Mouse (Mus musculus) liver, adult 2 months (tissue): Measurements from ENCODE around the gene Rnaseh2b. TPM values are rescaled to one million over a fixed set of nuclear protein-coding genes. Genes with fewer than 3 reads are reported as not detected.

Experiments
- DNase-seq: peaks from one replicate; pipeline ENCODE4 v3.0.0-alpha.2; 2011; ENCODE audit warnings: low read depth, low spot score; ENCODE audit errors: extremely low read depth
- H3K27ac ChIP-seq: fragments of 200-500 bp; replicated peaks from 2 replicates; pipeline ENCODE4 v1.5.1; 2012; ENCODE audit warnings: low read depth, mild to moderate bottlenecking, control low read depth, inconsistent platforms, low read length; ENCODE audit not compliant: insufficient read depth
- H3K27me3 ChIP-seq: fragments of 200-500 bp; 2 replicates; pipeline ENCODE4 v1.6.1; 2012; ENCODE audit warnings: mild to moderate bottlenecking, moderate library complexity, low read length, inconsistent platforms; ENCODE audit not compliant: control insufficient read depth, insufficient read depth
- H3K36me3 ChIP-seq: fragments of 200-500 bp; 2 replicates; pipeline ENCODE4 v1.6.1; 2012; ENCODE audit warnings: low read length, inconsistent platforms; ENCODE audit not compliant: control insufficient read depth, insufficient read depth
- H3K4me1 ChIP-seq: fragments of 200-500 bp; 2 replicates; pipeline ENCODE4 v1.6.1; 2011; ENCODE audit warnings: low read length; ENCODE audit not compliant: control insufficient read depth, insufficient read depth
- H3K4me3 ChIP-seq: fragments of 200-500 bp; 2 replicates; pipeline ENCODE4 v1.5.1; 2011; ENCODE audit warnings: low read depth, mild to moderate bottlenecking, control low read depth, low read length, moderate library complexity; ENCODE audit not compliant: insufficient read depth
- H3K79me2 ChIP-seq: fragments of 200-500 bp; 2 replicates; pipeline ENCODE4 v1.6.1; 2012; ENCODE audit warnings: inconsistent platforms, mild to moderate bottlenecking, low read length, moderate library complexity; ENCODE audit not compliant: control insufficient read depth, insufficient read depth
- H3K9ac ChIP-seq: fragments of 200-500 bp; 2 replicates; pipeline ENCODE4 v1.6.1; 2012; ENCODE audit warnings: low read depth, mild to moderate bottlenecking, control low read depth, inconsistent platforms, low read length
- CTCF ChIP-seq: fragments of 200-500 bp; IDR thresholded peaks from 2 replicates; pipeline ENCODE4 v1.5.1; 2011; ENCODE audit warnings: low read depth, low read length, control low read depth
- POLR2A ChIP-seq: fragments of 200-500 bp; IDR thresholded peaks from 2 replicates; pipeline ENCODE4 v1.6.1; 2011; ENCODE audit warnings: low read length, control low read depth; ENCODE audit not compliant: insufficient read depth; ENCODE audit errors: extremely low read depth
- WGBS: fragments of 180-500 bp; shearing (Covaris S2); methylation state at CpG from one replicate; pipeline ENCODE4 v1.1.7; 2018; 5-methylcytosine and 5-hydroxymethylcytosine counted together
- polyA plus RNA-seq: library from polyadenylated mRNA; depleted of rRNA; stranded (reverse); fragments of >200 nt; gene quantifications from 2 replicates; pipeline ENCODE4 v1.2.3, GENCODE M21; 2012
- total RNA-seq: library from RNA; depleted of rRNA; stranded (reverse); fragments of >200 nt; gene quantifications from 2 replicates; pipeline ENCODE4 v1.2.3, GENCODE M21; 2014

Rnaseh2b gene
- total and polyA plus RNA-seq, 2 experiments = 1.3 to 5.9 TPM

GRCm38 (mm10) chr14:62270698-62271396 is 21.5 kb upstream of the Rnaseh2b start:
- Histone ChIP-seq H3K9ac (no peak overlapping the region), H3K4me1 (no peaks in the 10 kb centered on the region), H3K36me3 (no peaks in the 10 kb centered on the region), H3K4me3 (no peak overlapping the region), H3K79me2 (no peaks in the 10 kb centered on the region), H3K27ac (no peak overlapping the region), H3K27me3 (no peaks in the 10 kb centered on the region)
- no peak for DNase-seq
- no peak for TF ChIP-seq CTCF
- no peak for TF ChIP-seq POLR2A
- WGBS = 86% methylated on average over 12 of the region's 12 CpGs

- Histone ChIP-seq H3K36me3 (no peaks in the 10 kb centered on the region), H3K79me2 (no peaks in the 10 kb centered on the region)
- no peak for TF ChIP-seq POLR2A
- no peak for TF ChIP-seq CTCF
Observed at GRCm38 (mm10) chr14:62273604-62274003, 18.8 kb upstream of the Rnaseh2b start.

GRCm38 (mm10) chr14:62282974-62283373 is 9.4 kb upstream of the Rnaseh2b start:
- TF ChIP-seq POLR2A (no peak), CTCF (no peak)
- H3K79me2 ChIP-seq = no peaks in the 10 kb centered on the region
- H3K4me3 ChIP-seq = no peak overlapping the region
- H3K27ac ChIP-seq = no peak overlapping the region
- H3K9ac ChIP-seq = no peak overlapping the region
- H3K27me3 ChIP-seq = no peaks in the 10 kb centered on the region
- WGBS = 80% methylated on average over 2 of the region's 2 CpGs
- no peaks in the 10 kb centered on the region for H3K36me3 ChIP-seq
- DNase-seq = no peak
- no peaks in the 10 kb centered on the region for H3K4me1 ChIP-seq

More at GRCm38 (mm10) chr14:62273604-62274003, 18.8 kb upstream of the Rnaseh2b start:
- no peak overlapping the region for H3K27ac ChIP-seq
- H3K4me1 ChIP-seq = no peaks in the 10 kb centered on the region
- no peaks in the 10 kb centered on the region for H3K27me3 ChIP-seq
- DNase-seq = no peak
- 93% methylated on average over 3 of the region's 3 CpGs for WGBS
- H3K4me3 ChIP-seq = no peak overlapping the region
- H3K9ac ChIP-seq = no peak overlapping the region

DNA sequence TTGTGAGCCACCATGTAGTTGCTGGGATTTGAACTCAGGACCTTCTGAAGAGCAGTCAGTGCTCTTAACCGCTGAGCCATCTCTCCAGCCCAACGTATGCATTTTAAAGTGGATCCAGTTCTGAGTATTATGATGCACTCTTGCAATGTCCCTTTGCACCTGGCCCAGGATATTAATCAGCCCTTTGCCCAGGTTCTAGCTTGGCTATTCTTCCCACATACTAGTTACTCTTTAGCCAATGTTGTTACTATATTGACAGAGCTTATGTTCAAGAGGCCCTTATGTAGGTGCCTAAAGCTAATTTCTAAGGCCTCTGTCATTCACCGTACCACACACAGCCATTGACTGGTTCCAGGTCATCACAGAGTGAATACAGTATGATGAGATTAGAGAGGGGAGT is 3.7 kb upstream of the Rnaseh2b start:
- TF ChIP-seq POLR2A = no peak
- no peak for TF ChIP-seq CTCF
- Histone ChIP-seq H3K9ac (no peak overlapping the region), H3K27me3 (peaks cover 6% of the 10 kb centered on the region; the same call in 1 of the 2 replicates), H3K4me3 (no peak overlapping the region), H3K79me2 (no peaks in the 10 kb centered on the region), H3K36me3 (no peaks in the 10 kb centered on the region), H3K27ac (no peak overlapping the region), H3K4me1 (no peaks in the 10 kb centered on the region)
- DNase-seq = no peak
- 84% methylated on average over 3 of the region's 3 CpGs for WGBS

- 100% methylated on average over 1 of the region's 1 CpGs for WGBS
- Histone ChIP-seq H3K4me3 (no peak overlapping the region), H3K36me3 (no peaks in the 10 kb centered on the region), H3K27me3 (peaks cover 6% of the 10 kb centered on the region; the same call in 1 of the 2 replicates), H3K79me2 (no peaks in the 10 kb centered on the region), H3K4me1 (no peaks in the 10 kb centered on the region), H3K27ac (no peak overlapping the region), H3K9ac (no peak overlapping the region)
- DNase-seq = no peak
- no peak for TF ChIP-seq CTCF
- TF ChIP-seq POLR2A = no peak
Observed at GRCm38 (mm10) chr14:62291406-62291987, 892 bp upstream of the Rnaseh2b start.

DNA sequence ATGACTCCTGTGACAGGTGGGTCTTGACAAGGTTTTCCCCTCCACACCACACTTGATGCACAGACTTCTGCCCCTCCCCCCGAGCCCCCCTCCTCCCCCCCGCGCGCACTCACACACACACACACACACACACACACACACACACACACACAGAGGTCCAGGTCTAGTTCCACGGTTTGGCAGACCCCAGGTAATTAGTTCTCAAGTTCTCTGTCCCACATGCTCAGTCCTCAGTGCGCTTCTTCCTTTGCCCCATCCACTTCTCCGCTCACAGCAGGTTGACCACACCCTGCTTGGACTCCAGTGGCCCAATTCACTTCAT is 262 bp upstream of the Rnaseh2b start:
- Histone ChIP-seq H3K36me3 (no peaks in the 10 kb centered on the region), H3K4me1 (no peaks in the 10 kb centered on the region), H3K4me3 (no peak overlapping the region), H3K9ac (no peak overlapping the region), H3K79me2 (no peaks in the 10 kb centered on the region), H3K27ac (no peak overlapping the region), H3K27me3 (peaks cover 6% of the 10 kb centered on the region; the same call in 1 of the 2 replicates)
- 50% methylated on average over 6 of the region's 7 CpGs for WGBS
- DNase-seq = no peak
- TF ChIP-seq POLR2A = no peak
- no peak for TF ChIP-seq CTCF
